Mouse (Mus musculus) megakaryocyte progenitor cell, adult 5-6 weeks (primary cell): Measurements from ENCODE around the gene Rnf207. TPM values are rescaled to one million over a fixed set of nuclear protein-coding genes. Genes with fewer than 3 reads are reported as not detected.

Source experiments
- ATAC-seq: replicated peaks from 2 replicates; pipeline ENCODE4 v1.8.0; 2016; ENCODE audit warnings: mild to moderate bottlenecking, moderate TSS enrichment, inconsistent platforms; ENCODE audit not compliant: poor library complexity
- total RNA-seq, 2 experiments: library from RNA; stranded (forward) in 1 of 2; stranded (reverse) in 1 of 2; fragments of 157-497, 149-512 nt in 1 of 2; fragments of 200-1000 nt in 1 of 2; gene quantifications; 2 replicates each; pipeline versions ENCODE4 v1.2.3 to v1.2.4; 2015 to 2017

The Rnf207 gene
- total RNA-seq, 2 experiments from 2014 or later = 0.12 TPM; not detected in 1

DNA sequence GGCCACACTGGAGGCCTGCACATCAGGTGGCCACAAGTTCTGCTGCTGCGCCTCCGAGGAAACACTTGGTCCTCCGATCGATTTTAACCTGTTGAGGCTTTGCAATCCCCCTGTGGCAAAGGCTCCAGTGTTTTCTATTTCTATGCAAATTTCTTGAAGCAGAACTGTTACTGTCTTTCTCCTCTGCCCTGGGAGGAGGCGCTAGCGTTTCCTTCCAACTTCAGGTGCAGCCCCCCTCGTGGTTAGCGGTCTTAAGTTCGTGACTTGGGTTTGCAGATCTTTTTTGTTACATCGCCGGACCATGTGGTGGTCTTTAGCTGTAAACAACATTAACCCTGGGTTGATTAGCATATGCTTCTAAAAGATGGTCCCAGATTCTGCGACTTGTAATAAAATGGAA is 14.8 kb upstream of the Rnf207 start:
- no peak for ATAC-seq

GRCm38 (mm10) chr4:152332952-152333351 is 14.2 kb upstream of the Rnf207 start:
- ATAC-seq = peak; percentile 84

DNA sequence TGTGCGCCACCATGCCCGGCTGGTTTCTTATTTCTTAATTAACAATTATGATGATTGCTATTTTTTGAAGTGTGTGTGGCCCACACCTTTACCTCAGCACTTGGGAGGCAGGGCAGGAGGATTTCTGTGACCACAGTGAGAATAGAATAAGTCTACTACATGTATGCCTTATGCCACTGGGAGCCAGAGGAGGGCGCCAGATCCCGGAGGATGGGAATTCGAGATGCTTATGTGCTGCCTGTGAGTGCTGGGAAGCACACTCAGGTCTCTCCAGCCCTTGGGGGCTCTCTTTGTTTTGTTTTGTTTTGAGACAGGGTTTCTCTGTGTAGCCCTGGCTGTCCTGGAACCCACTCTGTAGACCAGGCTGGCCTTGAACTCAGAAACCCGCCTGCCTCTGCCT is 9.9 kb upstream of the Rnf207 start:
- ATAC-seq = peak; percentile 23

DNA sequence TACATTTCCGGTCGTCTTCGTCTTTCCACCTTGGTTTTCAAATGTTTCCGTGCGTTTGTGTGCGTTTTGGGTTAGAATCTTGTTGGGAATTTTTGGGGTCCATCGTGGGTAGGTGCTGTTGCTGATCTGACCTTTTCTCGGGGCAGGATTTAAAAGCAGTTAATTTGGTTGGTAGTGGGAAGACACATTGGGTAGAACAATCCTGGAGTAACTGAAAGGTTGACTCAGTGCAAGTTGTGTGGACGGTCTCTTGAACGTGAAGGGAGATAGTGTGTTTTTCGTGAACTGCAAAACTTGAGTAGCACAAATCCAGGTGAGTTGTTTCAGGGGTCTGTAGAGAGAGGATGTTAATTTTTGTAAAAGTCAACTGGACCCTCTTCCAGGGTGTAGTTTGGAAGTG is 7.8 kb upstream of the Rnf207 start:
- ATAC-seq = no peak

DNA sequence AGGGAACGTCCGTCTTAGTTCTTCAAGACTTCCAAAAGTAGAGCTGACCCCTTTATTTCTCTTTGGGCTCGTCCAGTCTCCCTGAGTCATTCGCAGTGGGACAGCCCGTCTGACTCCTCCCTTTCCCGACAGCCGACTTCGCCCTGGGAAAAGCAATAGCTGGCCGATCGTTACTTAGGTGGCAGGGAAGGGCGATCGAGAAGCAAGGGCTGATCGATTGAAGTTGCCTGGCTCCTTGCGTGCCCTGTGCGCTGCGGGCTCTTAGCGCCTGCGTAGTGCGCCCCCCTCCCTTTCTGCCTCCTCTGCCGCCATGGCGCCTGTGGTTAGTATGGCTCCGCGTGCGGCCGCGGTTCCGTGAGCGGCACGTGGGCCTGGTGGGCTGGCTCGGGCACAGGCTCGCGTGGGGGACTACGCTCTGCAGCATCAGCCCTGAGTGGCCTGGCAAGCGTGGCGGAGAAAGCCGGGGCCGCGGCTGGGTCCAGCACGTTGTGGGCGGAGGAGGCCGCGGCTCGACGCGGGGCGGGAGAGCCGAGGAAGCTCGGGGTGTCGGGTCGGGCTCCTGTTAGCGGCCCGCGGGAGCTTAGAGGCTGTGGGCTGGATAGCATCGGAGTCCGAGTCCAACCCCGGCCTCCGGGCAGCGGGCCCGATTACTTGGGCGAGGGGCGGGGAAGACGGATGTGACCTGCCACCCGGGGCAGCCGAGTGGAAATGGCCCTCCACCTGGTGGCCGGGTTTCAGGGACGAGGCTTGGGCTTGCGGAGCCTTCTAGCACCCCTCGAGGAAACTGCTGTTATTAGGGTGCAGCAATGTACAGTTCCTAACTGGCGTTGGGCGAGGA is 7.0 kb upstream of the Rnf207 start, which contains the start of gene Rpl22:
Rpl22 (plus strand) TSS at position 169 of the 838 bp plus-strand sequence.
- peak; percentile 91 for ATAC-seq

DNA sequence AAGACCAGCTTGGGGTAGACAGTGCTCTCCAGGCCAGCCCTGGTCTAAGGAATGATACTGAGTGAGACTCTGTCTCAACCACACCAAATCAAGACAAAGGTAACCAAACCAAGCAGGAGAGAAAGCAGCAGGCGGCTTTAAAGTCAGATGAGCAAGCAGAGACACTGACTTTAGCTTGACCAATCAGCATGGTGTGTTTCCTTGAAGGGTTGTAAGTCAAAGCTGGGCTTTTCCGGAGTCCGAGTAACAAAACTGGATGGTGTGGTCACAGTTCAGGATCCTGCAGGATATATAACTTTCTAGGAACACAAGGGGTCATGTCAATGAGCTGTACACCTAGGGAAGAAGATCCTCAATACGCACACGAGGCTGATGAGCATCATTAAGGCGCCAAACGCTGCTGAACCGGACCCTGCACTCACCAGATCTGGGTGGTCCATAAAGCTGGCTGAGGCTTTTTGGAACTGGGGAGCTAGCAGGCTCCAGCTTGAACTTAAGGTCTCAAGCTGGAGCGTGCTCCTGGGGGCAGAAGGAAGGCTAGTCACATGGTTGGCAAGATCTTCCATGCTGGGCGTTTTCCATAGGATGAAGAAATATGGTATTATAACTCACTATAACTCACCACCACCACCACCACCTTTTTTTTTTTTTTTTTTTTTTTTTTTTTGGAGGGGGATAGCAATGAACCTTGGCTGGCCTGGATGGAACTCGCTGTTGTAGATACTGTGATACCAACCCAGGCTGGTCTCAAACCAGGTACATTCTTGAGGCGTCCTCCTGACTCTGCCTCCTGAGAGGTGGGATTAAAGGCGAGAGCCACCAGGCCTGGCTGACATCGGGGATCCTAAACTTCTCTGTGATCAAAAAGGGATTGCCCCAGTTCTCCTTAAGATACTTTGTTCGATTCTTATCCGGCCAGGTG is 6.1 kb upstream of the Rnf207 start:
- peak; percentile 9; the same call in 1 of the 2 replicates for ATAC-seq

GRCm38 (mm10) chr4:152321464-152321863 is 2.7 kb upstream of the Rnf207 start:
- ATAC-seq = no peak

GRCm38 (mm10) chr4:152317631-152318033 is 1.2 kb downstream of the Rnf207 start:
- ATAC-seq = no peak

- peak; percentile 34 for ATAC-seq
Observed at GRCm38 (mm10) chr4:152315498-152316213, 3.1 kb downstream of the Rnf207 start.

GRCm38 (mm10) chr4:152313934-152314333 is 4.9 kb downstream of the Rnf207 start:
- no peak for ATAC-seq

GRCm38 (mm10) chr4:152313211-152313632 is 5.6 kb downstream of the Rnf207 start:
- peak; percentile 32 for ATAC-seq

DNA sequence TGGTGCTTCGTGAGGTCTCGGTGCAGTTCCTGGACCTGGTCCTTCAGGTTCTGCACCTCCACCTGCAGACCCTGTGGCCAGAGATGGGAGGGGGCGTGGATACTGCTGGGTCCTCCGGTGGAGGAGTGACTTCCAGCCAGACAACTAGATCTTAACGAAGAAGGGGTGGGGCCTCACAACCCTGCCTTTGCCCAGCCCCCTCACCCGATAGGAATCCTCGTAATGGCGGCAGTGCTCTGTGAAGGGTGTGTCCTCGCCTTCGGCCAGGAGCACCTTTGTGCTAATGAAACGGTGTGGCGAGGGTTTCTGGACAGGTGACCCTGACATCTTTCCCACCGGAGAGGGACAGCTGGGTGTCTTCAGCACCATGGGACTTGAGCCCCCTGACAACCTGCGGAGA is 6.6 kb downstream of the Rnf207 start:
- no peak for ATAC-seq

DNA sequence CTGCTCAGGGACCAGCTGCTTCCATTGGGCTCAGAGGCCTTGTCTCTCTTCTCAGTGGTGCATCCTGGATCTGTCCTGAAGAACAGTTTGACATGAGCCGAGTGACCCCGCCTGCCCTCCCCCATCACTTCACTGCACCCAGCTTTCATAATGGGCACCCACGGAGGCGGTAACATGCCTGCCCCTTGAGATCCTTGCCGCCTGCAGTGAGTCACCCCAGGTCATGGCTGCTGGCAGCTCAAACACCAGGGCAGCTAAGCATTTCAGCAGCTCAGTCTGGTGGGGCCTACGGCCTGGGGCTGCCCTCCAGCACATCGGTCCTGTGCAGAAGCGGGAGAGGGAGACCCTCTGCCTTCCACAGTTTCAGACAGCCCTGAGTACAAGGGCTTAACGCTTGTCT is 11.3 kb downstream of the Rnf207 start:
- ATAC-seq = no peak

- ATAC-seq = no peak
Observed at GRCm38 (mm10) chr4:152305991-152306390, 12.8 kb downstream of the Rnf207 start.

DNA sequence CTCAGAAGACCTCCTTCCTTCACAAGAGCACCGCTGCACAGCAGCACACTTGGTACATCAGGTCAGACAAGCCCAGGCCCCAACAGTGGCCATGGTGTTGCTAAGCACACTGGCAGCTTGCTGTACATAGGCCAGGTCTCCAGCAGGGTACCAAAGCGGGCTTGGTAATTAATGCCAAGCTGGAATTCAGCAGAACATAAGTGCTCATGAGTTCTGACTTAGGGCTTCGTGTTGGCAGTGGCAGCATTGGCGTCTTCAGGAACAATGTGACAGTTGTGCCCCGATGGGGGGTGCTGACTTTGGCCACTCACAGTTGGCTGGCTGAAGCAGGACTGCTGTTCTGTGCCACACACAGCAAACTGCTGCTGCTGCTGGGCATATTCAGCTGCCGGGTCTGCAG is 14.1 kb downstream of the Rnf207 start:
- ATAC-seq = no peak

DNA sequence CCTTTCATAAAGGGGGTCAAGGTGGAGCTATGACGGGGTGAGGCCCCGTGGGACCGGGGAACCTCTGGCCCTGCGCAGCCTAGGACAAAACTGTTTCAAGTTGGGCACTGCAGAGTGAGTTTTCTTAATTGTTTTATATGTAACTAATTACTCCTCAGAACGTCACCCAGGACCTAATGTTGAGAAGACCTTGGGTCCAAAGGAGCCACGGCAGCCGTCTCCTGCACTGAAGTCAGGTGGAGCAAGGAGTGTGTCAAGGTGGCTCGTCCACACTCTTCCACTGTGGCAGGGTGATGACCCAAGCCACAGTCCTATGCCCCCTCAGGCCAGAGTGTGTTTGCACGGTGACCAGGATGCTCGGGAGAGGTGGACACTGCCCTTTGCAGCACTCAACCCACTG is 15.6 kb downstream of the Rnf207 start:
- no peak for ATAC-seq

- no peak for ATAC-seq
Observed at GRCm38 (mm10) chr4:152302012-152302411, 16.8 kb downstream of the Rnf207 start.

DNA sequence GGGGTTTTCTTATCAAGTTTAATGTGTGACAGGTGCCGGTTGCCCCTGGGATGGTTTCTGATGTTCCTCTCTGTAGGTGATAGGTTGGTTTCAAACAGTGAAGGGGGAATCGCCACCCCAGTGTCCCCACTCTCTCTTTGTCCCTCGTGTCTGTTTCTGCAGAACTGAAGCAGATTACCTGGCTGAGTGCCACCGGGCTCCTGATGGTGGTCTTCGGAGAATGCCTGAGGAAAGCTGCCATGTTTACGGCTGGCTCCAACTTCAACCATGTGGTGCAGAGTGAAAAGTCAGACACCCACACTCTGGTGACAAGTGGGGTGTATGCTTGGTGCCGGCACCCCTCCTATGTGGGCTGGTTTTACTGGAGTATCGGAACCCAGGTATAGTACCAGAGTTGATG is 18.4 kb downstream of the Rnf207 start:
- no peak for ATAC-seq

DNA sequence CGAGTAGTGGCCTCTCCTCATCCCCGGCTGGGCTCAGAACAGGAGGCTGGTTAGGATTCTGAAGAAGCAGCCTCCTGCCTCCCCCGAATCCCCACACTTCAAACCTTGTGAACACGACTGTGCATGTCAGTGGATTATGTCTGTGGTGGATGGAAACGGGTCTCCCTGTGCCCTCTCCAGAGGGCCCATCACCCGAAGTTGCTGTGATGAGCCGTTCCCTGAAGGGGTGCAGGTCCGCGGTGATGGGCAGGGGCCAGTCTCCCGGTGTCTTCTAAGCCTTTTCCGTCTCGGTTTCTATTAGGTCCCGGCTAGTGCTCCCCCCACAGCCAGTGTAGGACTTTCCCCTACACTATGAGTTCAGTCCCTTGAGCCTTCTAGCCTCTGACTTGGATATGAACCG is 20.0 kb downstream of the Rnf207 start:
- ATAC-seq = no peak

DNA sequence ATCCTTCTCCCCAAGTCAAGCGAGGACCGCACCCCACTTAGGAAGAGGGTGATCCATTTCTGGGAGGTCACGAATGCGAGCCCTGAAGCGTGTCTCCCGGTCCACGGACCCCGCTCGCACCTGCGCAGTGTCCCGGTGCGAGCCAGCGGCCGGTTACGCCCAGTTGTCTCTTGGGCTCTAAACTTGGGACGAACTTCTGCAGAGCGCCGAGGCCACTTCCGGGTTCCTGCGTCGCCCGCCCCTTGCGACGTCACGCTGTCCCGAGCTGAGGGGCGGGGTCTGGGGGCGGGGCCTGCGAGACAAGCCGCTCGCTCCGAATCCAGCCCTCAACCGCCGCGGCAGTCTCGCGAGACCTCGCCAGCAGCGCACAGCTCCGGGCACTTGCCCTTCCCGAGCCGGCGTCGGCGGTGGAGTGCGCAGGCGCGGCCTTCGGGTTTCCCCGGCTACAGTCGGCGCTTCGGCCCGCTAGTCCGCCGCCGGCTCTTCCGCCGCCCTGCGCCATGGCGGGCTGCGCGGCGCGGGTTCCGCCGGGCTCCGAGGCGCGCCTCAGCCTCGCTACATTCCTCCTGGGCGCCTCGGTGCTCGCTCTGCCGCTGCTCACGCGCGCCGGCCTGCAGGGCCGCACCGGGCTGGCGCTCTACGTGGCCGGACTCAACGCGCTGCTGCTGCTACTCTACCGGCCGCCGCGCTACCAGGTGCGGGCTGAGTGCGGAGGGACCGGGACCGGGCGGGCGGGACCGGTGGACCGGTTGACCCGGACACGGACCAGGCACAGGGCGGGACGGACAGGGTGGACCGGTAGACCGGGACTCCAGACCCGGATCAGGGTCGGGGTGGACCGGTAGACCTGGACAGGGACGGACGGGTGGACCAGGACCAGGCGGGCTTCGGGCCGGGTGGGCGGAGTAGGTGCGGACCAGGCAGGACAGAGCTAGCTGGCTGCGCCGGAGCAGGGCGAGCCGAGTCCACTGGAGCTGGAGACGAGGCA is 21.6 kb downstream of the Rnf207 start, which contains the start of gene Icmt:
Icmt (plus strand) TSS at position 354 of the 988 bp plus-strand sequence.
- ATAC-seq = peak; percentile 79
